ENCODE assay signal across 23 mouse cellular contexts in genomic region chr10:108892441-108892840, GRCm38 (mm10).
DNase-seq lines count a peak whose midpoint lies in the region; ATAC-seq and TF ChIP-seq lines count a peak whose summit lies in the region.
"Had no signal": no experiment of that assay in that cellular context is flagged by ENCODE, and none has a peak within 500 bp of the region (broad histone marks: within the 10 kb centered on the region; RNA-seq: fewer than 3 reads in every experiment).

No protein-coding gene starts in this region.

- no peaks in the 10 kb centered on the region for H3K27me3 ChIP-seq in forebrain, embryonic 11.5 days (ENCODE audit: control insufficient read depth, insufficient read depth, low read length)
- no peaks in the 10 kb centered on the region for H3K27me3 ChIP-seq in forebrain, postnatal 0 days (ENCODE audit: insufficient read depth, low read length)
- H3K27me3 ChIP-seq in midbrain, embryonic 11.5 days (ENCODE audit: control insufficient read depth, insufficient read depth, low read length): no peaks in the 10 kb centered on the region
- H3K27me3 ChIP-seq in intestine, embryonic 16.5 days (replicated peaks; ENCODE audit: control insufficient read depth, insufficient read depth, low read length): no peaks in the 10 kb centered on the region
- H3K27me3 ChIP-seq: CH12.LX had no signal

- no peak for DNase-seq in forebrain, embryonic 11.5 days (ENCODE audit: low spot score)
- no peak for DNase-seq in forebrain, postnatal 0 days
- peak; percentile 74 for DNase-seq in Muller cell, postnatal 12 days (ENCODE audit: inconsistent ontology term)
- peak; percentile 14 for DNase-seq in retina, embryonic 14.5 days (ENCODE audit: low spot score)
- peak; percentile 50 for DNase-seq in retina, postnatal 1 day
- DNase-seq in midbrain, embryonic 11.5 days (ENCODE audit: low spot score, missing footprints): no peak
- DNase-seq in thymus, postnatal 10 days (ENCODE audit: low spot score in 2 of 2): no peak
- DNase-seq: adrenal gland, adult 2 months; adrenal gland, adult 8-10 months; adrenal gland, postnatal 10 days; adrenal gland, postnatal 14 days; adrenal gland, postnatal 25 days; adrenal gland, postnatal 36 days; B cell, adult 2 months; cerebellum, adult 11 months; cerebellum, adult 11-12 months; cerebellum, adult 18-20 months had no signal

- no peak overlapping the region for H3K4me3 ChIP-seq in forebrain, embryonic 11.5 days (ENCODE audit: low read depth, low read length)
- no peak overlapping the region for H3K4me3 ChIP-seq in forebrain, postnatal 0 days (ENCODE audit: low read depth, low read length)
- H3K4me3 ChIP-seq in midbrain, embryonic 11.5 days (ENCODE audit: low read depth, low read length): no peak overlapping the region
- no peak overlapping the region for H3K4me3 ChIP-seq in intestine, embryonic 16.5 days (ENCODE audit: low read length)

- H3K36me3 ChIP-seq in forebrain, embryonic 11.5 days (ENCODE audit: control insufficient read depth, insufficient read depth, low read length): no peaks in the 10 kb centered on the region
- no peaks in the 10 kb centered on the region for H3K36me3 ChIP-seq in forebrain, postnatal 0 days (ENCODE audit: insufficient read depth)
- H3K36me3 ChIP-seq in midbrain, embryonic 11.5 days (ENCODE audit: control insufficient read depth, insufficient read depth, low read length): no peaks in the 10 kb centered on the region
- no peaks in the 10 kb centered on the region for H3K36me3 ChIP-seq in intestine, embryonic 16.5 days (ENCODE audit: control insufficient read depth, insufficient read depth, low read length)
- H3K36me3 ChIP-seq: G1E had no signal

- no peak overlapping the region for H3K4me2 ChIP-seq in forebrain, embryonic 11.5 days (ENCODE audit: low read depth, low read length, severe bottlenecking)
- no peak overlapping the region for H3K4me2 ChIP-seq in forebrain, postnatal 0 days (ENCODE audit: low read depth)
- H3K4me2 ChIP-seq in midbrain, embryonic 11.5 days: no peak overlapping the region
- no peak overlapping the region for H3K4me2 ChIP-seq in intestine, embryonic 16.5 days (ENCODE audit: low read depth, low read length)

- H3K9ac ChIP-seq in forebrain, embryonic 11.5 days (ENCODE audit: low read length): no peak overlapping the region
- H3K9ac ChIP-seq in forebrain, postnatal 0 days: no peak overlapping the region
- H3K9ac ChIP-seq in midbrain, embryonic 11.5 days (ENCODE audit: low read length): no peak overlapping the region
- no peak overlapping the region for H3K9ac ChIP-seq in intestine, embryonic 16.5 days (ENCODE audit: low read depth, low read length)

- TF ChIP-seq CTCF in forebrain, postnatal 0 days (IDR thresholded peaks at IDR 0.05; ENCODE audit: low read depth): no peak

- no peak overlapping the region for H3K27ac ChIP-seq in forebrain, embryonic 11.5 days (ENCODE audit: low read depth, low read length)
- no peak overlapping the region for H3K27ac ChIP-seq in forebrain, postnatal 0 days (ENCODE audit: low read depth, low read length)
- H3K27ac ChIP-seq in midbrain, embryonic 11.5 days (ENCODE audit: low read depth, low read length): no peak overlapping the region
- no peak overlapping the region for H3K27ac ChIP-seq in intestine, embryonic 16.5 days (ENCODE audit: low read length)

- H3K9me3 ChIP-seq in forebrain, embryonic 11.5 days (ENCODE audit: control insufficient read depth, low read length): no peaks in the 10 kb centered on the region
- H3K9me3 ChIP-seq in forebrain, postnatal 0 days (ENCODE audit: low read length): no peaks in the 10 kb centered on the region
- no peaks in the 10 kb centered on the region for H3K9me3 ChIP-seq in midbrain, embryonic 11.5 days (ENCODE audit: control insufficient read depth, low read length)
- H3K9me3 ChIP-seq in intestine, embryonic 16.5 days (ENCODE audit: control insufficient read depth, low read length): no peaks in the 10 kb centered on the region
- H3K9me3 ChIP-seq: G1E had no signal

- 0 out of 2 replicates have a peak, but pooled peaks have one; percentile 24 for ATAC-seq in forebrain, embryonic 11.5 days (replicated peaks; ENCODE audit: low FRiP score)
- no peak for ATAC-seq in forebrain, postnatal 0 days
- ATAC-seq in midbrain, embryonic 11.5 days (ENCODE audit: low FRiP score): no peak
- no peak for ATAC-seq in intestine, embryonic 16.5 days
- ATAC-seq: activated CD4-positive, CD25-positive, alpha-beta regulatory T cell, adult 4 months; CD4-positive, CD25-positive, alpha-beta regulatory T cell, adult 4 months; Patski had no signal

- H3K4me1 ChIP-seq in forebrain, embryonic 11.5 days (replicated peaks; ENCODE audit: control insufficient read depth, insufficient read depth, low read length): no peaks in the 10 kb centered on the region
- no peaks in the 10 kb centered on the region for H3K4me1 ChIP-seq in forebrain, postnatal 0 days (ENCODE audit: insufficient read depth)
- H3K4me1 ChIP-seq in midbrain, embryonic 11.5 days (ENCODE audit: control insufficient read depth, insufficient read depth, low read length): no peaks in the 10 kb centered on the region
- no peaks in the 10 kb centered on the region for H3K4me1 ChIP-seq in intestine, embryonic 16.5 days (ENCODE audit: control insufficient read depth, insufficient read depth, low read length)

- 83% methylated on average over 1 of the region's 1 CpGs for WGBS in forebrain, embryonic 11.5 days
- 65% methylated on average over 1 of the region's 1 CpGs for WGBS in forebrain, postnatal 0 days
- 100% methylated on average over 1 of the region's 1 CpGs for WGBS in midbrain, embryonic 11.5 days
- 87% methylated on average over 1 of the region's 1 CpGs for WGBS in intestine, embryonic 16.5 days

Comparison
In these comparisons a context has a peak if more than half of its experiments do, and no peak if none do; other contexts are left out.
1. DNase-seq: peak in Muller cell, postnatal 12 days (single experiment), retina, embryonic 14.5 days (single experiment) and retina, postnatal 1 day (single experiment); none in forebrain, embryonic 11.5 days (single experiment), forebrain, postnatal 0 days (single experiment), midbrain, embryonic 11.5 days (single experiment) and thymus, postnatal 10 days (0 of 2).